Mouse (Mus musculus) lung, adult 2 months (tissue): ENCODE results near the gene Elovl2.

ENCODE experiments used
- CTCF ChIP-seq: fragments of 200-500 bp; IDR thresholded peaks from 2 replicates; pipeline ENCODE4 v1.5.1; 2011; ENCODE audit warnings: mild to moderate bottlenecking, low read length, control low read depth; ENCODE audit not compliant: insufficient read depth
- POLR2A ChIP-seq: fragments of 200-500 bp; IDR thresholded peaks from 2 replicates; pipeline ENCODE4 v1.6.1; 2011; ENCODE audit warnings: low read depth, mild to moderate bottlenecking, control low read depth, low read length, borderline replicate concordance; ENCODE audit errors: extremely low read depth

DNA sequence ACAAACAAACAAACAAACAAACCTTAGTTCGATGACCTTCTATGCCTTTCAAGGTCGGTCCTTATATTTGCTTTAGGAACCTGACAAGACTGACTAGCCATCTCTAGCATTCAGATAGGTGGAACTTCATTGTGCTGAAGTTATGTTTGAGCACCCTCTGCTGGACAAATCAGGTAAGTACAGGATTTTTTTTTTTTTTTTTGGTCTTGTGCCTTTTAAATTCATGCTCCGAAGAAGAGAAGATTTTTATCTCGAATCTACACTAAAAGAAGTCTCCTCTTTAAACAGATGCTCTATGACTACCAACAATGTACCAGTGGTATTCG lies 18.6 kb upstream of the Elovl2 start:
- TF ChIP-seq CTCF: peak; percentile 24; the same call in 1 of the 2 replicates
- TF ChIP-seq POLR2A: no peak
